Mouse (Mus musculus): ENCODE data around the gene Clcn6.
A peak's percentile ranks its signal among the peaks of the same experiment; 100 is the strongest.

Gene Clcn6

DNA sequence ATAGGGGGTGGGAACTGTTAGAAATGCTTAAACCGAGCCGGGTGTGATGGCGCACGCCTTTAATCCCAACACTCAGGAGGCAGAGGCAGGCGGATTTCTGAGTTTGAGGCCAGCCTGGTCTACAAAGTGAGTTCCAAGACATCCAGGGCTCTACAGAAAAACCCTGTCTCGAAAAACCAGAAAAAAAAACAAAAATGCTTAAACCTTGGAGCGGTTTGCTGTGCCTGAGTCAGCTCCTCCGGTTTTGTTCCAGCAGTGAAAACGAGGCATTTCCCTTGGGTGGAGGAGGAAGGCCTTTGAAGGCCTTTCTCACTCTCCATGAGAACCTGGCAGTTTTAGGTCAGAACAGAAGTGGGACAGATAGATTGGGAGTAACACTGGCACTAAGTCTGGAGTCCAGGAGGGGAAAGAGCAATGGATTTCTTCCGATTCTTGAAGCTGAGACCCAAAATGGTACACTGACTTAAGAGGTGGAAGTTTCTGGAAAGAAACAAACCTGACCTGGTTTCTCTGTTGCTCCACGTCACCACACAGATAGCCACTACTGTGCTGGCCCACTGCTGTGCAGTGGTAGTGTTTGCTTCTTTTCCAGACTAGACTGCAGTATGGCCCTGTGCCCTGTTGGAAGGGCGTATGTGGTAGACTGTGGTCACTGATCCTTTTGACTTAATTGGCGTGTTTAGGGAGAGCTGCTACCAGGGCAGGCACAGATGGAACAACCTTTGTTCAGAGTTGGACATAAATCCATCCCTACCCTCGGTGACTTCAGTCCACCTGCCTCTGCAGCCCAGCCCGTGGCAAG, 1.6 kb upstream of the Clcn6 start:
- peak; percentile 43 to 51 for DNase-seq

DNA sequence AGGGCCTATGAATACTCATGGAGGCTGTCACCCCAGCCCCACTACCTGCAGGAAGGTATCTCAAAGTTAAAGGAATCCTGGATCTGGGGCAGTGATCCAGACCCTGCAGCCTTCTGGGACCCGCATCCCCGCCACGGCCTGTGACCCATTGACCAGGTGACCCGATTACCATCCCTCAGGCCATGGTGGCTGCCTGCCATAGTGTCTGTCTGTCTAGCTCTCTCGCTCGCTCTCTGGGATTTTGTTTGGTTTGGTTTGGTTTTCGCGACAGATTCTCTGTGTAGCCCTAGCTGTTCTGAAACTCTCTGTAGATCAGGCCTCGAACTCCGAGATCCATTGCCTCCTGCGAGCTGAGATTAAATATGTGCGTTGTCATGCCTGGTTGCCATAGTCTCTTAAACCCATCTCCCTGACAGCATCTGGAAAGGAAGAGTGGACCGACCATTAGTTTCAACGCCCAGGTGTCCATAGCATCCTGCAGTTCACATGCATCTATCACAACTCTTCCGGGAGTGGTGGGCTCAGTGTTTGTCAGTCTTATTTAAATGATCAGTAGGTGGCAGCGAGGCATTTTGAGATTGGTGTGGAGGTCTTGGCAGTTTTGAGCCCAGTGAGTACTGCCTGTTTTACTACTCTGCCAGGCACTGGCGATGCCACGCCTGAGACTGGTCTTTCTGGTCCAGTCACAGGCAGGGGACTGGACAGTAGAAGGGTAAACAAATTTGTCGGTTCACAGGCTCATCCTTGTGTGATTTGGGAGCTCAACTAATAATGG, 820 bp upstream of the Clcn6 start:
- peak in 1 of 2 experiments; percentile 69 for DNase-seq

DNA sequence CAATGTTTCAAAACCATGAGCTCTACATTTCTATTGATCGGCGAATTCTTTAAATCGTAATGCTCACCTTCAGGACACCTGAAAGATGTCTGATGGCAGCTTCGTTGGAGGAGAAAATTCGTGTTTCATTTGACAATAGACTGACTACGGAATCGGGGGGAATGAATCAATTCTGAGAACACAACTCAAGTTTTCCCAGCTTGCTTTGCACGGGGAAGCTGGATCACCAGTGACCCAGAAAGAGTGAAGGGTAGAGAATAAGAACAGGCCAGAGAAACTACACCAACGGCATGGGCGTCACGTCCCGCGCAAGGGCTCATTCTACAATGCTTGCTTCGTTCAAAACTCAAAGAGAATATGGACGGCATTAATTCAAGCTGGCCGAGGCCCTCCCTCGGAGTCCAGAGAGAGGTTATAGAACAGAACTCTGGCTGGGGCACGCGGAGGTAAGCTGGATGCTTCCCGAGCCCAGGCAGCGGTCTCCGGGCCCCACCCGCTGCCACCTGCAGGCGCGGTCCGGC, 482 bp downstream of the Clcn6 start:
- no peak for DNase-seq

DNA sequence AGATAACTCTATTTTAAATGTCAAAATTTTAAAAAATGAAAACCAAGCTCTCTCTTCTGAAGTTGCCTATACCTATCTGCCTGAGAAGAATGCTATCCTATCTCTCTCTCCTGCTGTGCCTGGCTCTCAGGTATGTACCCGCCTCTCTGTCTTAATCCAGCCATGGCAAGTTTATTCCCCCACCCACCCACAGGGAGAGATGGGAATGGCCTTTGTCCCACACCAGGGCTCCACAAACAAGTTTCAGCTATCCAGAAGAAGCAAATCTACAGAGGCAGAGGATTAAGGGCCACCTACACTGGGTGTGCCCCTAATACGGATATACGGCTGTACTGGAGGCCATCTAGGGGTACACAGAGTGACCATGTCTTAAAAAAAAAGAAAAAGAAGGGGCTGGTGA, 3.2 kb downstream of the Clcn6 start:
- DNase-seq, result peak in 1 of 2 experiments; percentile 52

DNA sequence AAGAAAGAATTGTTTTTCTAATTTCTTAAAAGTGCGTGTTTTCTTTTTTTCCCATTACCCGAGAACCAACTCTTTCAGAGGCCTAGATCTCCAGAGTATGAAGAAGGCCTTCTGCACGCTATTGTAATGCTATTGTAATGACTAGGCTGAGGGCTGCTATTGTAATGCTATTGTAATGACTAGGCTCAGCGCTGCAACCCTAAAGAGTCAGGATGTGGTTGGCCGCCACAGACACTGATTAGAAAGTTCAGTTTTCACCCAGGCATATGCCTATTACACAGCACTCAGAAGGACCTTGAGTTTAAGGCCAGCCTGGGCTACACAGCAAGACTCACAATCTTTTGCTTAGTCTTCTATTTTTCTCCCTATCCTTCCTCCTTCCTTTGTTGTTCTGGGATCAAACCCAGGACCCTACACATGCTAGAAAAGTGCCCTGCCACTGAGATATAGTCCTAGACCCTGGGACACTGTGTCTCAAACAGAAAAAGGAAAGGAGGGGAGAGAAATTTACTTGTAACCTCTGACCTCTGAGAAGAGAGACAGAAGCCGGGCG, 4.7 kb downstream of the Clcn6 start:
- no peak for DNase-seq

DNA sequence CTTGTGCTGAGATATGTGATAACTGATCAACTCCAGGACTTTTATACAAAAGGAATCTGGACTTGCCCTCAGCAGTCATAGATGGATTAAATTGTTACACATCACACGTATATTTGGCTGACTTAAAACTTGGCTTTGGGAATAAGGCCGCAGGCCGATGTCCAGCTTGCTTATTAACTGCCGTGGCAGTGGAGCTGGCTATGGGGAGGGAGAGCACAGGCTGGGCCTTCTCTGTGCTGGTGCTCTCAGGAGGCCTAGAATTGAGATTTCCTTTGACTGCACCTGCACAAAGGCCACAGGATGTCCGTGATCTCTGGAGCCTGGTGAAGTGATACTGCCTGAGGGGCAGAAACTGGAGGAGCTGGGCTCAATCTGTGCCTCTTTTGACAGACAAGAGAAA, 8.1 kb downstream of the Clcn6 start:
- DNase-seq, result peak; percentile 70 to 86

DNA sequence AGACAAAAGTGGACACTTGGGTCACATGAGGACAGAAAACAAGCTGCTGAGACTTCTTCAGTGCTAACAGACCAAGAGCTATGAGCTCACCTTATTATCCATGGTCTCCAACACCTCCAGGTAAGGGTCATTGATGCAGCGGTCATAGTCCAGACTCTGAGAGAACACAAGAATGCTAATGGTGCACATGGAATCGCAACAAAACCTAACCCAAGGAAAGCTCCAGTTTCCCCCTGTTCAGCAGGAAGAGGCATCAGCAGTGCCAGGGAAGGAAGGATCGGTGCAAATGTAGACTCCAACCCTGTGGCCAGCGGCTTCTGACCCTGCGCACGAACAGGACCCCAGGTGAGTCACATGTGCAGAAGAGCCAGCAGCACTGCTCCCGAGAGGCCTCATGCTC, 9.3 kb downstream of the Clcn6 start:
- peak; percentile 45 to 60 for DNase-seq

DNA sequence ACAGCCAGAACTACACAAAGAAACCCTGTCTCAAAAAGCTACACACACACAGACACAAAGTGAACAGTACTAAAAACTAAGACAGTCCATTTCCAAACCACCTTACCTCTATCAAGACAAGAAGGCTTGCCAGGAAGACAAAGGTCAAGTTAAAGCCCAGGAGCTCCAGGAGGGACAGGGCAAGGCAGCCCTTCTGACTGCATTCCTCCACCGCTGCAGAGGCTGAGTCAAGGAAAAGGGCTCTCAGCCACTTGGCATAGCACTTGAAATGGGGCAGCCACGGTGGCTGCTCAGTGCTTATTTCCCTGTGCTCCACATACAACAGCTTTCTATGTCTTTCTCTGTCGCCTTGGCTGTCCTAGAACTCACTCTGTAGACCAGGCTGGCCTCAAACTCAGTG, 14.6 kb downstream of the Clcn6 start:
- peak; percentile 68 to 86 for DNase-seq

DNA sequence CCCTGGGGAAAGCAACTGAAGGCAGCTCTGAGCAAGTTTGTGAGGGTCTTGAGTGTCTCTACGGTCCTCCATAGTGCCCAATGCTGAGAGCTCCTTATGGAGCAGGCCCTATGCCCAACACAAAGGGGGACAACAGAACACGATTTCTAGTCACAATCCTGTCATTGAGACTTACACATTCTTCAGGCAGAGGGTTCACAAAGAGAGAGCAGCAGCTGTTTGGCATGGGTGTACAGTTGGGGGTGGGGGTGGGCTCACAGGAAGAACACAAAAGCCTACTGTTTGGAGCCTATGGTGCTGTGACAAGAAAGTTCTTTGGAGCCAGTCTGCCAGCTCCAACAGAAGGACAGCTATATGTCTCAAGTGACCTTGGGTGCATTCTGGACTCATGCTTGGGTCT, 20.2 kb downstream of the Clcn6 start:
- no peak for DNase-seq

DNA sequence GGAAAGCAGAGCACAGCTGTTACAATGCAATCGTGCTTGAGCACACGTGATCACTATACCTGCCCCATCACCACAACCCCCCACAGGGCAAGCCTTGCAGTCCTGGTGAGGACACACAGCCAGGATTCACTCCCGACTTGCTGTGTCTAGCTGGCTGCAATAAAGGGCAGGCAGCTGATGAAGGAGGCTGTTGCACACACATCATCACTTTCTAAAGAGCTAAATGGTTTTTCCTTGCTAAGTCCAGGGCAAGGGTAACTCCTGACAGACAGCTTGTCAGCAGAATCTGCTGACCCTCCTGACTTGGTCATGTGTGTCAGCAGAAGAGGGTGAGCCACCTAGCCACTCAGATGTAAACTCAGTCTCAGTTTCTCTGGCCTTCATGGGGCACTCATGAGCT, 21.6 kb downstream of the Clcn6 start:
- peak; percentile 53 to 72 for DNase-seq

DNA sequence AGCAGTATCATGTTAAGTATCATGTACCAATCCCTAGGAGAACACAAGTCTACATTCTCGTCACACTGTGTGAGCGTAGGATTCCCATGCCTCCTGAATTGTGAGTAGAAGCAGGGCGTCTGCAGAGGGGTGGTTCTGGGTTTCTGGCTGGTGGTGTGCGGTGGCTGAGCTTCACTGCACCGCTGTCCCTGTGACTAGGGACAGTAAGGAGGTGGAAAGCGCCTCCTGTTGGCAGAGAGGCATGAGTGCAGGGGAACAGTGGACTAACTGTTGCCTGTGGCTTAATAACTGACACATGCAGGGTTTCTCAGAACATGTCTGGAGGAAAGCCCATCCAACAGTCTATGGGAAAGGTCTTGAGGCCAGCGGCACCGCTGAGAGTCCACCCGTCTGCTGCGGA, 23.2 kb downstream of the Clcn6 start:
- peak in 1 of 2 experiments; percentile 34 for DNase-seq

DNA sequence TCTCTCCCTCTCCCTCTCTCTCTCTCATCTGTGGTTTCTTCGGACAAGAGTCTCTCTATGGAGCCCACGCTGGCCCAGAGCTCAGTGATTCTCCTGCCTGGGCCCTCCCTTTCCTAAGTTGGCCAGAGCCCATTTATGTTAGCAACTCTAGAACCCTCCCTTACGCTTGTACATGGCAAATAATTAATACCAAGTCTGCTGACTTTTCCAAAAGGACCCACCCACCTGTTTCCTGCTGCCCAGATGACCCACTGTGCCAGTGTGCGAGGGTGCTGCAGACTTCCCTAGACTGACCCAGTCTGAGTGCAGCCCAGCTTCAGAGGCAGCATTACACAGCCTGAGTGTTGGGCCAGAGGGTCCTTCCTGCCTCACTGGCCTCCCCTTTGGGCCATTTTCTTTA, 26.4 kb downstream of the Clcn6 start:
- peak; percentile 43 to 66 for DNase-seq

DNA sequence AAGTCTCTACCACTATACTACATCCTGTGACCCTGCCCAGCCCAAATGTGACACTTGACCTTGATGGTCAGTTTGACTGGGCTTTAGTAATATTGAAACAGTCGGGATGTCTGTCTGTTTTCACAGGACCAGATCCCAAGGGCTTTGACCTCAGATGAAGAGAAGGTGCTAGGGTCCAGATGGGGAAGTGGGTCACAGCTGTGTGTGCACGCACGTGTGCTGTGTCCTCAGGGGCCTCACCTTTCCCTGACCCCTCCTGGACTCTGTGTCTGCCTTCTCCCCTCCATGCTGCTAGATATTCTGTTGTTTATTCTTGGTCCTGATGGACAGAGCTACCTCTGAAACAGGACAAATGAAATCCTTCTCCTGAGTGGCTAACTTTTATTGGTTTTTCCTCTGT, 27.3 kb downstream of the Clcn6 start:
- no peak for DNase-seq

DNA sequence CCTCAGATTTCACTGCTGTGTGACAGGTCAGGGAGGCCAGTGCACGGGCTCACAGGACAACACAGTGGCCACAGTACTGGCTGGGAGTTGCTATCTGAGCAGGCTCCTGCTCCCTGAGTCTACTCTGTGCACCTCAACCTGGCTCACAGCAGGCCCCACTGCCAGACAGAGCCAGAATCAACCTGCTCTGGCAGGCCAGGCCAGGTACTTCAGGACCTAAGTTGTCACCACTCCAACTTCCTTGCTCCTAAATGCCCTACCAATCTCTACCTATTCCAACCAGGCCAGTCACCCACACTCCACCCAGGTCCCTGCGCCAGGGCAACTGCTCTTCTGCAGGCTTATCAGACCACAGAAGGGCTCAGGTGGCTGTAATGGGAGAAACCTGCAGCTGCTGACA, 29.0 kb downstream of the Clcn6 start:
- DNase-seq, result peak; percentile 58 to 63

DNA sequence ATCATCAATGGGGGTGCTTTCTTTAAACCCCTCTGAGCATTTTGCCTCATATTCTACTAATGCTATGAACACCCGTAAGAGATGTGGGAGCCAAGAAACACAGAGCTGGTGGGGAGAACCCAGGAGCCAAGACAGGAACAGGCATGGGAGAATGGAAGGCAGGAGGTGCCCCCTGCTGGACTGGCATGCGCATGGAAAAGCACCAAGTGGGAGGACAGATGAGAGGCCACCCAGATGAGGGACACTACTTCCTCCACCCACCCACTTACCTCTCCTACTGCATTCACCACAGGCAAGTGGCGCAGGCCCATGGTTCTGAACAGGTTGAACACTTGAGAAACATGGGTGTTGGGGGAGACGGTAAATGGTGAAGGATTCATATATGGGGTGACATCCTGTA, 30.2 kb downstream of the Clcn6 start:
- peak; percentile 52 to 78 for DNase-seq

DNA sequence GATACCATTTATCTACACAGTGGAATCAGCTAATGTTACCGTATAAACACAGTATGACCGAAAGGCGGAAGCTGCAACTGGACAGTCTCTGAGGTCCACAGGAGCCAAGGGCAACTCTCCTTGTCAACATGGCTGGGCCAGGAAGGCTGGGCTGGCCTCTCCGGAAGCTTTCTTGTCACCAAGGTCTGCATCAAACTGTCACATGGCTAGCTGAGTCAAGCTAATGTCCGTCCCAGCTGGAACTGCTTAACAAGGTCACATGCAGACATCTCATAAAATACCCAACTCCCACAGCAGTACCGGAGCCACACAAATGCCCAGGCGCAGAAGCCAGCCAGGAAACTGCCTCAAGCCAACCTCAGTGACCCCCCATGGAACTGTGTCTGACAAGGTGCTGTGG, 34.3 kb downstream of the Clcn6 start:
- DNase-seq, result no peak

DNA sequence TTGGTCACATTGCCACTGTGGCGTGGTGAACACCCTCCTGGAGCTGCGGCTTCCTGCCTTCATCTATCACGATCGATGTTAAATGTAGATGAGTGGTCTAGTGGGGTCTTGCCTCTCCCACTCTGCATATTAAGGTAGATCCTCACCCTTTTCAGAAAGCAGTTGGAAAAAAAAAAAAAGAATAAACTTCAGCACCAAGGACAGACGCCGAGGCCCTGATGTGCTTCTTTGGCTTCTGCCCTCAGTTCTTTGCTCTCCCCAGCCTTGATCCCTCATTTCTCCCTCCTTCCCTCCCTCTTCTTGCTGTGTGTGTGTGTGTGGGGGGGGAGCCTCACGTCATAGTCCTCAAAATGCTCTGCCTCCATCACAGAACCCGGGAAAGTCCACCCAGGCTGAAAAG, 36.8 kb downstream of the Clcn6 start:
- peak in 1 of 2 experiments; percentile 27 for DNase-seq

DNA sequence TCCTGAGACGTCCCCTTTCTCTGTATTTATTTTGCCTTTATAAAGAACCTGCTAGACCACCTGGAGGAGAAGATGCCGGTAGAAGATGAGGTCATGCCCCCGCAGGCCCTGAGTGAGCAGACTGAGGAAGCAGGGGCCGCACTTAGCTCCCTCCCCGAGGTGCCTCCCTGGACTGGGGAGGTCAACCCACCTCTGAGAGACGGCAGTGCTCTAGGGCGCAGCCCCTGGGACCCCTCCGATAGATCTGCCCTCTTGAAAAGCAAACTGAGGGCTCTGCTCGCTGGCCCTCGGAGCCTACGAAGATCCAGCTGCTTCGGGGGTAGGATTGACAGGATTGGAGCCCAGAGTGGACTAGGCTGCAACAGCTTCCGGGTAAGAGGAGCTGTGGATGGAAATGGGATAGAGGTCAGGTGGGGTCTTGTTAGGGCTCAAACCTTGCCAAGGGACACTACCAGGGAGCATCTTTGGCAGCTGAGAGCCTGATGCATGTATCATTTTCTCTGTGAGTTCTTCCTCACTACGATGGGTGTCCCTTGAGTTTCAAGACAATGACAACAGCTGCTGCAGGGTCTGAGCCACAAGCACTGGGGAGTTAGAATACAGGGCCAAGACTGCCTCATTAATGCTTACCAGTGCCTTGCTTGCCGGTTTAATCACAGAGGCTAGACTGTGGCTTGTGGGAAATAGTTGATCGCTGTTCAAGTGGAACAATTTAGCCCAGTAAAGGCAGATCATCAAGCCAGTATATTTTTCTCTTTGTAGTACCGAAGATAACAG, 37.4 kb downstream of the Clcn6 start:
- no peak for DNase-seq

DNA sequence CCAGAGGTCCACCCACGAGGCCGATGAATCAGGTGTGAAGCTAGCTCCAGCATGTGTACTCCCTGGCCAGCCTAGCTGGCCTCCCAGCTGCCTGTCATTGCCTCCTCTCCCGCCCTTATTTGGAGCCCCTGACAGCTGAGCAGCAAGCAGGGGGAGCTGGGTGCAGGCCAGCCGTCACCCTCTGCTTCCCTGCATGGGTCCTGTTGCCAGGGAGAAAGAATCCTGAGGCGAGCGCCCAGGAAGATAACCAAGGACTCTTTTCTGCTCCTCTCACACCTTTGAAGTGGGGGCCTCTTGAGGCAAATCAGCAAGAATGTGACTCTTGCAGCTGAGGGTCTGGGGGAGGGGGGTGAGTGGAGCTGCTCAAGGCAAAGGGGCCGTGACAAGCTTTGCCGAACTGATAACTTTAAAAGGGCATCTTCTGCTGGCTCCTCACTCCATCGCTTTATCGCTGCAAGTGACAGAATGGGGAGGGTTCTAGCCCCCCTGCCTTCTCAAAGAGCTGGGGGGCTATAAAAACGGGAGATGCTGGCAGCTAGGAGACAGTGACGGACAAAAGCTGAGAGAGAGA, 38.3 kb downstream of the Clcn6 start, which contains the start of gene Nppa:
Nppa (plus strand) TSS at position 521 of the 571 bp plus-strand sequence.
- DNase-seq, result no peak

DNA sequence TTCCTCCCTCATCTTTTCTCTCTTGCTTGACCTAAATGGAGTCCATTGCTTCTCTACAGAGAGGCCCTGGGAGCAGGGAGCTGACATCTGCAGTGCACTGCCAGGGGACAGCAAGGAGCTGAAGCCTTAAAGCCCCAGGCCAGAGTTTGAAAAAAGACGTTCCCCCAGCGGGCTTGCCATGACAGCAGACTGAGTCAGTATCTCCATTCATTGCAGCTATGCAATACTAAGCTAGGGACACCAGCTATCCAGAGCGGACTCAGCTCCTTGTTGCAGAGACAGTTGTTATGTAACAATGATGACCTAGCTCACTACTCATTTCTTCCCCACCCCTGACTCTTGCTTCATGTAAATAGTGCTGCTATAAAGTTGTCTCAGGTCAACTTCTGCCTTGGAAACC, 43.3 kb downstream of the Clcn6 start:
- no peak for DNase-seq

DNA sequence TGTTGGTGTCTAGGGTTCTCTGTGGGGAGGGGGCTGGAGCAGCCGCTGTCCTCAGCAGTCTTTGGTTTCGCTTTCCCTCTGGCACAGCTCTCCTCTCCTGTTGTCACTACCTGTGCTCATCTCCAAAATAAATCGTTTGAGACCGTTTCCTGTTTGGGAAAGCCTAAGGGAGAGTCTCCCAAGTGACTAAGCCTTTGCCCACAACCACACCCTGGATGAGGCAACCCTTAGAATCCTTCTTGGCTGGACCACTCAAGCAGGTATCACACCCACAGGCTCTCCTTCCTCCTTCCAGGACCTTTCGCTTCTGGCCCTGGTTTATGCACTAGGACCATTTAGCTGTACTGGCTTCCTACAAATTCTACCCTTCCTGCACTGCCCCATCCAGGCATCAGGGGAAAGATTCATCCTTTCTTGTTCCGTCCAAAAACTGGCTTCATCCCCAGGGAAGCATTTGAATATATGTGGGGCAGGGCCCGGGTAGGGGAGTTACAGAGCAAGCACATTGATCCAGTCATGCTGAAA, 45.0 kb downstream of the Clcn6 start:
- no peak for DNase-seq

All from kidney, postnatal 36 days (tissue).